Mouse (Mus musculus) megakaryocyte progenitor cell, adult 5-6 weeks (primary cell): ENCODE data around the gene Dnah7a. TPM values are rescaled to one million over a fixed set of nuclear protein-coding genes. Genes with fewer than 3 reads are reported as not detected.
"Not testable (repeated sequence)": the region's sequence is repeated elsewhere in the genome, so short reads cannot be mapped to it uniquely, and the experiment has no call there.

Source experiments
- ATAC-seq: replicated peaks from 2 replicates; pipeline ENCODE4 v1.8.0; 2016; ENCODE audit warnings: mild to moderate bottlenecking, moderate TSS enrichment, inconsistent platforms; ENCODE audit not compliant: poor library complexity
- total RNA-seq, 2 experiments: library from RNA; stranded (forward) in 1 of 2; stranded (reverse) in 1 of 2; fragments of 157-497, 149-512 nt in 1 of 2; fragments of 200-1000 nt in 1 of 2; gene quantifications; 2 replicates each; pipeline versions ENCODE4 v1.2.3 to v1.2.4; 2015 to 2017

The Dnah7a gene
- total RNA-seq, 2 experiments from 2014 or later: 0.32 TPM; not detected in 1

DNA sequence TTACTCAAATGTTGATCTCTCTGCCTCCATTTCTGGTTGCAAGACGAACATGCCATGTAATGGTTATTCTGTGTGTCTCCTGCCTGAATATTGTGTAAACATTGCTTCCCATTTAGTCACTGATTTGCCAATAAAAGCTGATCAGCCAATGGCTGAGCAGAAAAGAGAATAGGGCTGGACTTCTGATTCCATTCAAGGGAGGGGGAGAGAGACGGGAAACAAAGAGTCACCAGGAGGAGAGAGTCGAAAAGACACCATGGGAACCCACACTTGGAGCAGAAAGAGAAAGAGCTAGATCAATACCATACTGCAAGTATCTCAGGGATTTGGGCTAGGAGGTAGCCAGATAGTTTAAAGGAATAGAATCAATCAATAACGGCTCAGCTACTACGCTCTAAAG, 3.0 kb upstream of the Dnah7a start:
- ATAC-seq: not testable (repeated sequence)

DNA sequence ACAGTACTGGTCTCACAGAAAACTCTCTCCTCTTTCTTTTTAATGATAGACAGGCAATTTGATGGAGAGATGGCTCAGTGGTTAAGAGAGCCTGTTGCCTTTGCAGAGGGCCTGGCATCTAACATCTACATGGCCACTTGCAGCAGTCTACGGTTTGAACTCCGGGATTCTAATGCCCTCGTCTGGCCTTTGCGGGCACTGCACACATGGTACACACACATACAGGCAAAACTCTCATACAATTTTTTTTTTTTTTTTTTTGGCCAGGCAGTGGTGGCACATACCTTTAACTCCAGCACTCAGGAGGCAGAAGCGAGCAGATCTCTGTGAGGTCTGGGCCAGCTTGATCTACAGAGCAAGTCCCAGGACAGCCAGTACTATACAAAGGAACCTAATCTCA, 2.4 kb downstream of the Dnah7a start:
- ATAC-seq: peak; percentile 51; the same call in 1 of the 2 replicates

GRCm38 (mm10) chr1:53664268-53664667, 42.3 kb downstream of the Dnah7a start:
- 0 out of 2 replicates have a peak, but pooled peaks have one; percentile 11 for ATAC-seq

GRCm38 (mm10) chr1:53639865-53640794, 66.5 kb downstream of the Dnah7a start:
- ATAC-seq: no peak

DNA sequence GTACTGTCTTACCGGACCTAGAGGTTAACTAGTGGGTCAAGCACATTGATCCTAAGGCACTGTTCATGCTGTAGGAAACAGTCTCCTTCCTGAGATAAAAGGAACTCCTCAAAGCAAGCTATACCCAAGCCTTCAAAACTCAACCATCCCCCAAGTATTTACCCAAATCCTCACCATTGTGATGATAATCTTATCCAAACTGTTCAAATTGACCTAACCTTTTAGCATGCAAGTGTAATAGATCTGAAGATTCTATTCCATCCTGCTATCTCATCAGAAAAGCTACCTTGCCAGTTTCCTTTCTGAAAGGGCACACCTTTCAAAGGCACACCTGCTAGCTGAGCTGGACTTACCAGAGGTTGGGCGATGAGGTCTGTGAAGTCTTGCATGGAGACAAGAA, 70.9 kb downstream of the Dnah7a start:
- ATAC-seq: not testable (repeated sequence)

DNA sequence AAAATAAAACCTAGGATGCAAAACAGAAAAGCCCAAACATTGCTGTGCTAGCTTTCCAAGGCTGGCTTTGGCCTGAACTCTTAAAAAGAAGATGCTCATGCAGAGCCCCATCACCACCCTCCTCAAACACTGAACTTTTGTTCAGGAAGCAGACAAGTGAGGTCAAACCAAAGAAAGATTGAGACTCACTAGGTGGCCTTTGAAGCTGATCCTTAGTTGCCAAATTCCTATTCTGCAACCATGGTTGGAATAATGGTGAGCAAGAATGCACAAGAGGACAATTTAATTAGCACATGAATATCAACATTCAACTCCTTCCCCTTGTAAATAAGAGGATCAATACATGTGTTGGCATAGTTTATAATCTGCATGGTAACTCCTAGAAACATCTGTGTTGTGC, 74.5 kb downstream of the Dnah7a start:
- not testable (repeated sequence) for ATAC-seq

DNA sequence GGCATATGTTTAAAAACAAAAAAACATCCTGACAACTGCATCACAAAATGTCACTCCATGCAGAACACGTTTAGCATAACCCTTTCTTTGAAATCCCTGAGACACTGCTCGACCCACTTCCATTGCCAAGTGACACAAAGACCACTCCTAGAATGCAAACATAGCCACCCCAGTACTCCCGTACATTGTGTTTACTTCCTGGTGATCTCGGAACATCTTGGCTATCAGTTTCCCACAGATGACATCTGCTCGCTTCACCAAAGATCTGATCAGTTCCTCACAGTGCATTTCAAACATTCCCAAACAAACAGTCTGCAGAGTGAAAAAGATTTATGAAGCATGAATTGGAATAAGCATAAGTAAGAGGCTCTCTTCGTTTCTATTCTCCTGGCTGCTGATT, 76.6 kb downstream of the Dnah7a start:
- no peak for ATAC-seq

DNA sequence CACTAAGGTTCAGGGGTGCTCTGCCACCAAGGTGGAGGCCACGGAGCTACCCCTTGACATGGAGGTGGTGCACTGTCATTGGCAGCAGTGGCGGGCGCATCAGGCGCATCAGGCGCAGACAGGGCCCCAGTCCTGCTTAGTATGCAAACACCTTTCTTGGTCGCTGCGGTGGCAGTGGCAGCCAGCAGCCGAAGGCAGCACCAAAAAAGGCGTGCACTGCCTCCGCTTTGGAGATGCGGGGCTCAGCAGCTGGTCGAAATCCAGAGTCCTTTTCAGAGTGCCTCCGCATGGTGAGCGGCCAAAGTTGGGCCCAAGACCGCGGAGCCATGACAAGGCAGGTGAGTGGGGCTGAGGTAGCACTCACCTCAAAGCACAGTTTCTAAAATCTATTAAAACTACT, 93.1 kb downstream of the Dnah7a start:
- no peak for ATAC-seq

- ATAC-seq: not testable (repeated sequence)
These were observed 125.3 kb downstream of the Dnah7a start for GRCm38 (mm10) chr1:53581326-53581725.

GRCm38 (mm10) chr1:53557918-53558317, 148.7 kb downstream of the Dnah7a start:
- ATAC-seq: peak; percentile 77

GRCm38 (mm10) chr1:53547018-53547417, 159.6 kb downstream of the Dnah7a start:
- not testable (repeated sequence) for ATAC-seq

- not testable (repeated sequence) for ATAC-seq
These were observed 168.2 kb downstream of the Dnah7a start for GRCm38 (mm10) chr1:53538356-53538755.

- ATAC-seq: not testable (repeated sequence)
These were observed 171.8 kb downstream of the Dnah7a start for GRCm38 (mm10) chr1:53534826-53535225.

DNA sequence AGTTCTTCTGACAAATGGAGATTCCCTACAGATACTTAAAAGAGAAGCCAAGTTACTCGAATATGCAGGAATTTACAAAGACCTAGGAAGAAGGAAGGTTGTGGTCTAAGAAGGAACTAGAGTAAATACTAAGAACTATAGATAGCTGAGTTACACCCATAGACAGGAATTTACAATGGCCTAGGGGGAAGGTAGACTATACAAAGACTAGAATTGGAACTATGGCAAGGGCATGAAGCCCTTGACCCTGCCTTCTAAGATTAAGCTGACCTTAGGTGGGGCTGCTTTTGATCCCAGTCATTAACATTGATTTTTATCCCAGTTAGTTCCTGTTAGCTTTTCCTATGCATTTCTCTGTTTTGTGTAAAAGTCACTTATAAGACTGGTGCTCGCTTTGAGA, 180.6 kb downstream of the Dnah7a start:
- not testable (repeated sequence) for ATAC-seq

- no peak for ATAC-seq
These were observed 232.9 kb downstream of the Dnah7a start for GRCm38 (mm10) chr1:53473699-53474098.

GRCm38 (mm10) chr1:53472084-53472483, 234.5 kb downstream of the Dnah7a start:
- ATAC-seq: not testable (repeated sequence)

DNA sequence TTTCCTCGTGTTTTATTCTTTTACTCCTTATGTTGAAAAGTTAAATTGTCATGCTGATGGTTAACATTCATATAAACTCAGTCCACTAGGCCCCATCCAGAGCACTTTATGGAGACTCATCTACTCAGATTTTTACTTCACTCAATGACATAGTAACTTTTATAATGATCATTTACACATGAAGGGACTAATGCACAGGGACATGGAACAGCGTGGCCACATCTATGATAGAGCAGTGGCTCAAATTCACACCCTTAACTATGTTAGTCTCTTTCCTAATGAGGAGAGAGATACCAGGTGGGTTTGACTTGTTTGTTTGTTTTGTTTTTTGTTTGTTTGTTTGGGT, 239.3 kb downstream of the Dnah7a start:
- no peak for ATAC-seq

- not testable (repeated sequence) for ATAC-seq
These were observed 239.9 kb downstream of the Dnah7a start for GRCm38 (mm10) chr1:53466524-53467324.

DNA sequence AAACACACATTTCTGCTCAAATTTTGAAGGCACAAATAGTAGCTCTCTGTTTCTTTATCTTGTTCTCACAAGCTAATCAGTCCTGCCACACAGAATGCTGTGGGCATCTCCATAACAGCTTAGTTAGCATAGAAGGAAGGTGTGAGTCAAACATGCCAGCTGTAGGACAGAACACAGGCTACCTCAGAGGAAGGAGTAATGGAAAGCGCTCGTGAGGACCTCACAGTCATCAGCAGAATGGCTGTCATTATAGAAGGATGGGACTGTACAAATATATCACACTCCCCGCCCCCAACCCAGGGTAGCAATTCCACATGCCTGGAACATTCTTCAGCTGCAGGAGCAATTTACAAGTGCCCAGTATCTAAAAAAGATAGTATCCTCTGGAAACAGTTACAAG, 267.4 kb downstream of the Dnah7a start:
- not testable (repeated sequence) for ATAC-seq

GRCm38 (mm10) chr1:53432433-53432832, 274.2 kb downstream of the Dnah7a start:
- not testable (repeated sequence) for ATAC-seq

GRCm38 (mm10) chr1:53405803-53406325, 300.7 kb downstream of the Dnah7a start:
- no peak for ATAC-seq
